In the genomic region with DNA sequence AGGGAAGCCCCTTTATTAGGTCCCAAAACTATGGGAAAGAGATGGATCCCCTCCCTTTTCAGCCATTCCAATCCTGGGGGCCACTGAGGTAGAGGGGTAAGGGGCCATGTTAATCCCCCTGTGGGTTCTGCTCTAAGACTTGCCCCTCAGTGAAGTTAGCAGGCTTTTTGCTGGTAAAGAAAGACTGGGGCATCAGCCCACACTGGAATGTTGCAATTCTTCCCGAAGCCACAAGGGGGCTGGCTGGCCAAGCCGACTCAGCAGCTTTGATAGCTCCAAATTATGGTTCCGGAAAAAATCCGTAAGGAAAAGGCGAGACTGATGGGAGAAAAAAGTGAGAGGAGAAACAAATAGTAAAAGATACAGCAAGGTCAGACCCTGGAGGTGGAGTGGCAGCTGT, we compare ENCODE assay signal across 9 mouse cellular contexts. TPM values are rescaled to one million over a fixed set of nuclear protein-coding genes. Genes with fewer than 3 reads are reported as not detected.
A peak's percentile ranks its signal among the peaks of the same experiment; 100 is the strongest.
DNase-seq lines count a peak whose midpoint lies in the region; ATAC-seq and TF ChIP-seq lines count a peak whose summit lies in the region.
"Had no signal": no experiment of that assay in that cellular context is flagged by ENCODE, and none has a peak within 500 bp of the region (broad histone marks: within the 10 kb centered on the region; RNA-seq: fewer than 3 reads in every experiment).

No protein-coding gene starts in this region.

- no peak overlapping the region for H3K4me2 ChIP-seq in hindbrain, embryonic 14.5 days (replicated peaks)
- H3K4me2 ChIP-seq: midbrain, embryonic 12.5 days had no signal

- H3K9me3 ChIP-seq in hindbrain, embryonic 14.5 days (ENCODE audit: control insufficient read depth, low read length), result no peaks in the 10 kb centered on the region
- H3K9me3 ChIP-seq: midbrain, embryonic 12.5 days had no signal

- H3K36me3 ChIP-seq in hindbrain, embryonic 14.5 days (replicated peaks; ENCODE audit: control insufficient read depth, insufficient read depth), result peaks cover 99% of the 10 kb centered on the region

- no peak overlapping the region for H3K9ac ChIP-seq in hindbrain, embryonic 14.5 days
- H3K9ac ChIP-seq: midbrain, embryonic 12.5 days had no signal

- H3K4me1 ChIP-seq in embryonic fibroblast, embryonic 13.5 days (ENCODE audit: control insufficient read depth, insufficient read depth, low read length), result no peaks in the 10 kb centered on the region
- H3K4me1 ChIP-seq in hindbrain, embryonic 14.5 days (replicated peaks; ENCODE audit: control insufficient read depth, insufficient read depth, low read length), result no peaks in the 10 kb centered on the region
- H3K4me1 ChIP-seq: midbrain, embryonic 12.5 days had no signal

- ATAC-seq in hindbrain, embryonic 14.5 days (ENCODE audit: low FRiP score), result no peak

- TF ChIP-seq CTCF in embryonic fibroblast, embryonic 13.5 days (IDR thresholded peaks at IDR 0.05; ENCODE audit: borderline replicate concordance, insufficient read depth, low read length), result peak; percentile 45; the same call in 1 of the 2 replicates

- WGBS in hindbrain, embryonic 14.5 days, result 22% methylated on average over 5 of the region's 5 CpGs

- intact Hi-C loops in left cerebral cortex, postnatal 25 days (cut with DNase I), result no loop called here

- H3K27ac ChIP-seq in embryonic fibroblast, embryonic 13.5 days (ENCODE audit: insufficient read depth, low read length), result no peak overlapping the region
- H3K27ac ChIP-seq in hindbrain, embryonic 14.5 days, result no peak overlapping the region
- H3K27ac ChIP-seq: midbrain, embryonic 12.5 days had no signal

- H3K27me3 ChIP-seq in hindbrain, embryonic 14.5 days (ENCODE audit: control insufficient read depth, insufficient read depth, low read length), result no peaks in the 10 kb centered on the region
- H3K27me3 ChIP-seq: midbrain, embryonic 12.5 days had no signal

- peak; percentile 68 for DNase-seq in ovary, postnatal 36 days (ENCODE audit: low spot score)
- no peak for DNase-seq in ovary, postnatal 10 days (ENCODE audit: low spot score)
- peak; percentile 68 for DNase-seq in adrenal gland, postnatal 25 days
- DNase-seq in hindbrain, embryonic 14.5 days (ENCODE audit: low spot score), result peak; percentile 80
- peak; percentile 70 to 78 for DNase-seq in left cerebral cortex, postnatal 25 days (ENCODE audit: low spot score in 2 of 2)
- peak; percentile 22 to 49 for DNase-seq in natural killer cell, adult 2 months (ENCODE audit: low spot score in 2 of 2)
- DNase-seq in yolk sac, embryonic 10.5 days (ENCODE audit: low spot score), result peak; percentile 36

- no peak for TF ChIP-seq POLR2A in embryonic fibroblast, embryonic 13.5 days (IDR thresholded peaks at IDR 0.05; ENCODE audit: low read depth, low read length)

- no peak overlapping the region for H3K4me3 ChIP-seq in embryonic fibroblast, embryonic 13.5 days (ENCODE audit: insufficient read depth, low read length)
- H3K4me3 ChIP-seq in hindbrain, embryonic 14.5 days (replicated peaks; ENCODE audit: low read length), result no peak overlapping the region
- H3K4me3 ChIP-seq: midbrain, embryonic 12.5 days had no signal

RNA-seq across cellular contexts. Expression of gene Ndst2, which starts 10.3 kb away (rescaled TPM):
- total RNA-seq in adrenal gland, postnatal 25 days (2021), result 33.5 and 36.2 TPM in 2 replicates
- polyA plus RNA-seq in embryonic fibroblast, embryonic 13.5 days (2011; ENCODE audit: insufficient read length, low read depth, missing spikeins), result 27.3 and 32.0 TPM in 2 replicates
- 17.1 and 17.7 TPM in 2 replicates for polyA plus RNA-seq in hindbrain, embryonic 14.5 days (2014; fragmentation: Nextera tagmentation; extraction: Ambion mirVana)
- total RNA-seq in left cerebral cortex, postnatal 25 days (2021), result 10 to 100 TPM; 14.9 to 17.4 TPM

RNA-seq across cellular contexts. Expression of gene Zswim8, which starts 16.7 kb away (rescaled TPM):
- 116 and 146 TPM in 2 replicates for total RNA-seq in adrenal gland, postnatal 25 days (2021)
- polyA plus RNA-seq in embryonic fibroblast, embryonic 13.5 days (2011; ENCODE audit: insufficient read length, low read depth, missing spikeins), result 125 and 130 TPM in 2 replicates
- 38.5 and 50.5 TPM in 2 replicates for polyA plus RNA-seq in hindbrain, embryonic 14.5 days (2014; fragmentation: Nextera tagmentation; extraction: Ambion mirVana)
- total RNA-seq in left cerebral cortex, postnatal 25 days (2021), result 100 to 1,000 TPM; 152 to 155 TPM

RNA-seq across cellular contexts. Expression of gene Chchd1, which starts 21.2 kb away (rescaled TPM):
- total RNA-seq in adrenal gland, postnatal 25 days (2021), result 70.4 and 90.7 TPM in 2 replicates
- polyA plus RNA-seq in embryonic fibroblast, embryonic 13.5 days (2011; ENCODE audit: insufficient read length, low read depth, missing spikeins), result 99.8 and 109 TPM in 2 replicates
- 169 and 194 TPM in 2 replicates for polyA plus RNA-seq in hindbrain, embryonic 14.5 days (2014; fragmentation: Nextera tagmentation; extraction: Ambion mirVana)
- 10 to 100 TPM; 45.9 to 51.8 TPM for total RNA-seq in left cerebral cortex, postnatal 25 days (2021)

RNA-seq across cellular contexts. Expression of gene Fut11, which starts 29.3 kb away (rescaled TPM):
- total RNA-seq in adrenal gland, postnatal 25 days (2021), result 18.0 and 22.5 TPM in 2 replicates
- 14.5 and 24.4 TPM in 2 replicates for polyA plus RNA-seq in embryonic fibroblast, embryonic 13.5 days (2011; ENCODE audit: insufficient read length, low read depth, missing spikeins)
- 25.1 and 31.8 TPM in 2 replicates for polyA plus RNA-seq in hindbrain, embryonic 14.5 days (2014; fragmentation: Nextera tagmentation; extraction: Ambion mirVana)
- 10 to 100 TPM; 18.5 to 19.7 TPM for total RNA-seq in left cerebral cortex, postnatal 25 days (2021)

RNA-seq across cellular contexts. Expression of gene Sec24c, which starts 49.9 kb away (rescaled TPM):
- total RNA-seq in adrenal gland, postnatal 25 days (2021), result 119 and 125 TPM in 2 replicates
- 85.1 and 91.8 TPM in 2 replicates for polyA plus RNA-seq in embryonic fibroblast, embryonic 13.5 days (2011; ENCODE audit: insufficient read length, low read depth, missing spikeins)
- polyA plus RNA-seq in hindbrain, embryonic 14.5 days (2014; fragmentation: Nextera tagmentation; extraction: Ambion mirVana), result 84.9 and 87.1 TPM in 2 replicates
- total RNA-seq in left cerebral cortex, postnatal 25 days (2021), result 100 to 1,000 TPM; 110 to 113 TPM
